Mouse (Mus musculus): ENCODE measurements around the gene Mvp. TPM values are rescaled to one million over a fixed set of nuclear protein-coding genes. Genes with fewer than 3 reads are reported as not detected.

Gene Mvp
- polyA plus RNA-seq, 1 experiment from 2014 or later = 13.1 TPM

DNA sequence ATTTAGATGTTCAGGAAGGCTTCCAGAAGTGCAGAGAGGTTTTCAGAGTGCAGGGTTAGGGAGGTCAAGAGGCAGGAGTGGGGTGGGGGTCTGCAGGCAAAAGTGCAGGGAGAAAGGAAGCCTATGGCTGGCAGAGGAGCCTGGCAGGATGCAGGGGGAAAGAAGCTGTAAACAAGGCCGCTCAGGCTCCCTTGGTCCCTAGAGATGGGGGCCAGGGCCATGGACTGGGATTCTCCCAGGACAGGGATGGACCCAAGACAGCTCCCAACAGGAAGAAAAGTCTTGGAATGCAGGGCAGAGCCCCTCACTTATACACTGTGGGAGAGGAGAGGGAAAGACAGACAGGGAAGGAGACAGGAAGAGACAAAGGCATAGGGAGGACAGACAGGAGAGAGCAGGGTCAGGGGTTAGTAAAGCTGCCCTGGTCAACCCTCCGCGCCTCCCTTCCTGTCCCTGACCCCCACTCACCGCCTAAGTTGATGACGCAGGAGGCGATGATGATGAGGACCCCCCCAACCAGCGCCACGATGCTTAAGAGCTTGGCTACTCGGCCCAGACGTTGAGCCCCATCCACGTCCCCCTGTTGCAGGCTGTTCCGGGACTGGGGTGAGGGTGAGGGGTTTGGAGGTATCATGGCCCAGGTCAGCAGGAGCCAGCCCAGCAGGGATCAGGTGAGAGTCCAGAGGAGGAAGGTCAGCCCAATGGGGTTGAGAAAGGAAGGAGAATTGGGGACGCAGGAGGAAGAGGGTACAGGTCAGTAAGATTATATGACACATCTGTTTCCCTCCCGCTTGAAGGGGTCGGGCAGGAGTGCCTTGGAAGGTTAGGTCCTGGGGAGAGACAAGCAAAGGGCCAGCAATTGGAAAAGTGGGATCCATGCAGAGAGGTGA is 4.2 kb upstream of the Mvp start:
- H3K9me3 ChIP-seq = no peaks in the 10 kb centered on the region
- peak overlapping the region; percentile 20; the same call in 1 of the 2 replicates for H3K9ac ChIP-seq
- peaks cover 34% of the 10 kb centered on the region for H3K36me3 ChIP-seq
- H3K4me3 ChIP-seq = peak overlapping the region; percentile 70
- H3K27me3 ChIP-seq = no peaks in the 10 kb centered on the region
- H3K4me2 ChIP-seq = peak overlapping the region; percentile 85
- peaks cover 85% of the 10 kb centered on the region for H3K4me1 ChIP-seq
- WGBS = 84% methylated on average over 15 of the region's 15 CpGs
- peak overlapping the region; percentile 97; the same call in 1 of the 2 replicates for H3K27ac ChIP-seq
- no peak for ATAC-seq (ENCODE audit: insufficient number of reproducible peaks, low FRiP score, low TSS enrichment, low read depth)

DNA sequence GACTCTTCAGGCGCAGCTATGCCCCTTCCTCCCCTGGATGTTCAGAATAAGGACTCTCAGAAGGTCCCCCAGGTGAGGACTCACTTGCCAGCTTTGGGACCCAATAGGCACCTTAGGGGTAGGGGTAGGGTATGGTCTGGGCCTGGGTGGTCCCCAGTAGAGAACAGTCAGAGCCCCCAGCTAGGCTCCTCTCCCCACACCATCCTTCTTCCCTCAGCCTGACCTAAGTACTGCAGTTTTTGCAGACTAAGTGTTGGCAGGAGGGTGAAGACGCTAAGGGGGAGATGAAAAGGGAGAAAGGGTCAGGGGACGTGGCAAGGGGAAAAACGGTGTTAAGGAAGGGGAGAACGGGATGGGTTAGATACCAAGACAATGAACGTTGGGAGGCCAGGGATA is 3.5 kb upstream of the Mvp start:
- Histone ChIP-seq H3K27ac (peak overlapping the region; percentile 97), H3K4me2 (peak overlapping the region; percentile 85), H3K4me1 (peaks cover 78% of the 10 kb centered on the region), H3K4me3 (peak overlapping the region; percentile 70), H3K9me3 (no peaks in the 10 kb centered on the region), H3K27me3 (no peaks in the 10 kb centered on the region), H3K9ac (peak overlapping the region; percentile 20; the same call in 1 of the 2 replicates), H3K36me3 (peaks cover 34% of the 10 kb centered on the region)
- WGBS = 51% methylated on average over 6 of the region's 6 CpGs
- no peak for ATAC-seq (ENCODE audit: insufficient number of reproducible peaks, low FRiP score, low TSS enrichment, low read depth)

DNA sequence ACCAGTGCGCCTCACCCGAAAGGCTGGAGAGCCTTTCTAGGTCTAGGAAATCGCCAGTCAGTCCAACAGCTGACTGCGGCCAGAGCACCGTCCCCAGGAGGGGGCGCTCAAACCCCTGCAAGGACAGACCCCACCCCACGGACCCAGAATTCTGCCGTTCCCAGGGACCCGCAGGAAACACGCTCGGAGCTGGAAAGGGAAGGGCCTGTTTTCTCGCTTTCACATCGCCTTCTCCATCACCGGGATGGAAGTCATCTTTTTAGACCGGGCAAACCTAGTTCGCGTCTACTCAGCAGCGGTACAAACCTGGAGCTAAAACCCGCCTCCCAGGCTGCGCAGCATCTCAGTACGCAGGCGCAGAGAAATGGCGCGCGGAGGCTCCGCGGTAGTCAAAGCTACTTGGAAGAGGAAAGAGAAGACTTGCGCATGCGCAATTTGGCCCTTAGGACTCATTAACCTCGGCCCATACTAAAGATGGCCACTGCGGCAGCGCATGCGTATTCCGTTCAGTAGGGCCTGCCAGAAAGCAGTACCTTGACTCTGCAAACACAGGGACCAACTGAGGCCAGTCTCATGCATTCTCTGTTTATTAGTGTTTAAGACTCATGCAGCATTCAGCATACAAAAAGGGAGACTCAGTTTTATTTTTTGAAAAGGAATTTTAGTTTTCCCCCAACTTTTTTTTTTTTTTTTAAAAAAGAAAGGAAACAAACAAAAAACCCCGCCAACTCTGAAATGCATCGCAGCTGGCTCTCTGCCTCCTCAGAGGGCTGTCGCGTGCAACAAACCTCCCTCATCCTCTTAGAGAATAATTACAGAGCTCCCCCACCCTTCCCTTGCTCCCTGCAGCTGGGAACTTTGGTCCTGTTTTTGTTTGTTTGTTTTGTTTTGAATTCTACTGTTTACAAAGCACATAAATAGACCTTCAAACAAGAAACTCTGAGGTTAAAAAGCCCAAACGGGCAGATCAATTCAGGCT is 2.8 kb upstream of the Mvp start, which contains the start of gene Pagr1a:
Gene Pagr1a, minus strand, starts transcription at position 382 of the 979 bp plus-strand sequence.
- Histone ChIP-seq H3K9me3 (no peaks in the 10 kb centered on the region), H3K27ac (peak within 1 kb of the TSS; percentile 97), H3K4me3 (peak within 1 kb of the TSS; percentile 70), H3K4me2 (peak within 1 kb of the TSS; percentile 86), H3K27me3 (no peaks in the 10 kb centered on the region), H3K4me1 (peaks cover 71% of the 10 kb centered on the region), H3K9ac (peak within 1 kb of the TSS; percentile 76), H3K36me3 (peaks cover 34% of the 10 kb centered on the region)
- 2% methylated on average over 39 of the region's 39 CpGs for WGBS
- peak; percentile 85 for ATAC-seq (ENCODE audit: insufficient number of reproducible peaks, low FRiP score, low TSS enrichment, low read depth)

DNA sequence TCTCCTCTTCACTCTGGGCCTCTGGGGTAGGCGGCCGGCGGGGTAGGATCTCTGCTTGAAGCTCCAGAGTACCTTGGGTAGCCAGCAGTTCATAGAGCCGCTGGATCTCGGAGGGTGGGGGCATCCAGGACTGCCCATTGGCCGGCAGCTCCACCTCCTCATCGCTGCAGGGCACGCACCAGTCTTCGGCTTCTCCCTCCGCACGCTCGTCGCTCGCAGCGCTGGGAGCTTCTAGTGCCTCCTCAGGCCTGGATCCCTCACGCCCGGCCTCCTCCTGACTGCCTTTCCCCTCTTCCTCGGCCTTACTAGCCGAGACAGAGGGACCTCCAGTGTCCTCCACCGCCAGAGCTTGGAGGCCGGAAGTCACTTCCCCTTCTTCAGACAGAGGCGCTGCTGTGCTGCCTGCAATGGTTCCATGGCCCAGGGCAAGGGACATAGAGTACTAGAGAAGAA is 2.1 kb upstream of the Mvp start:
- Histone ChIP-seq H3K9ac (peak overlapping the region; percentile 76), H3K27me3 (no peaks in the 10 kb centered on the region), H3K36me3 (peaks cover 34% of the 10 kb centered on the region), H3K4me3 (peak overlapping the region; percentile 70), H3K9me3 (no peaks in the 10 kb centered on the region), H3K4me2 (peak overlapping the region; percentile 86), H3K27ac (peak overlapping the region; percentile 97), H3K4me1 (peaks cover 65% of the 10 kb centered on the region)
- ATAC-seq (ENCODE audit: insufficient number of reproducible peaks, low FRiP score, low TSS enrichment, low read depth) = peak; percentile 21
- WGBS = 1% methylated on average over 22 of the region's 22 CpGs

DNA sequence TGATC is 1.9 kb upstream of the Mvp start, which contains the start of gene Pagr1b:
Gene Pagr1b, minus strand, starts transcription at position 4 of the 5 bp plus-strand sequence.
- Histone ChIP-seq H3K9me3 (no peaks in the 10 kb centered on the region), H3K36me3 (peaks cover 36% of the 10 kb centered on the region), H3K27me3 (no peaks in the 10 kb centered on the region), H3K4me2 (peak within 1 kb of the TSS; percentile 86), H3K4me3 (peak within 1 kb of the TSS; percentile 70), H3K27ac (peak within 1 kb of the TSS; percentile 97), H3K4me1 (peaks cover 63% of the 10 kb centered on the region), H3K9ac (peak within 1 kb of the TSS; percentile 76)
- ATAC-seq (ENCODE audit: insufficient number of reproducible peaks, low FRiP score, low TSS enrichment, low read depth) = no peak

DNA sequence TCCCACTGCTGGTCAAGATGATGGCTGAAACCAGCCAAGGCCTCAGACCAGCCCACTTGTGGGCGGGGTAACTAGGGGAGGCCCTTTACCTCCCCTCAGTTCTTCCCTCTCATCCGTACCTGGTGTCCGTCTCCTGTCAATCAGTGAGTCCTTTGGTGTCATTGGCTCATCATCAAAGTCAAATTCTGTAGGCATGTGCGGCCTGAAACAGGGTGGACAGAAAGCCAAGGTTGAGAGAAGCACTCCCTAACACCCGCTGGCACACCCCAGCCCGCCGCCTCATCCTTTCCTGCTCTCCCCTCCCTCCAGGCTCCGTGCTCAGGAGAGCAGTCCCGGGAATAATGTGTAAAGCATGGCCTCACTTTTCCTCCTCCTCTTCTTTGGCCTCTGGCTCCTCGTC is 1.7 kb upstream of the Mvp start:
- Histone ChIP-seq H3K9me3 (no peaks in the 10 kb centered on the region), H3K4me3 (peak overlapping the region; percentile 70), H3K4me2 (peak overlapping the region; percentile 86), H3K27me3 (no peaks in the 10 kb centered on the region), H3K9ac (peak overlapping the region; percentile 76), H3K27ac (peak overlapping the region; percentile 97), H3K36me3 (peaks cover 38% of the 10 kb centered on the region), H3K4me1 (peaks cover 61% of the 10 kb centered on the region)
- WGBS = under 1% methylated on average over 10 of the region's 10 CpGs
- no peak for ATAC-seq (ENCODE audit: insufficient number of reproducible peaks, low FRiP score, low TSS enrichment, low read depth)

DNA sequence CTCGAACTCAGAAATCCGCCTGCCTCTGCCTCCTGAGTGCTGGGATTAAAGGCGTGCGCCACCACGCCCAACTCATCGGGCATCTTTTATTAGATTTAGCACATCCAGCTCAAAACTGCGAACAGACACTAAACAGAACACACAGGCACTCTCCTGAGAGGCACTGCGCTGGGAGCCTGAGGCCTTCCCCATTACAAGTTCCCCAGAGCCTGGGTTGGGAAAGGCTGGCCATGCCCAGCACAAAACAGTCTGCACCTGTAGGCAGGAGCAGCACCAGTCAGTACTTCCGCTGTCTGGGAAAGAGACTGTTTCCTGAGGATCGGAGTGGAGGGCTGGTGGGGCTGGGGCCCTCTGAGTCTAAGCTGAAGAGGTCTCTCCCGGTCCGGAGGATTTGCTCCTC is 572 bp upstream of the Mvp start:
- Histone ChIP-seq H3K27me3 (no peaks in the 10 kb centered on the region), H3K27ac (no peak overlapping the region), H3K4me3 (no peak overlapping the region), H3K36me3 (peaks cover 42% of the 10 kb centered on the region), H3K9me3 (no peaks in the 10 kb centered on the region), H3K9ac (no peak overlapping the region), H3K4me1 (peaks cover 50% of the 10 kb centered on the region), H3K4me2 (no peak overlapping the region)
- ATAC-seq (ENCODE audit: insufficient number of reproducible peaks, low FRiP score, low TSS enrichment, low read depth) = no peak
- WGBS = 88% methylated on average over 12 of the region's 12 CpGs

DNA sequence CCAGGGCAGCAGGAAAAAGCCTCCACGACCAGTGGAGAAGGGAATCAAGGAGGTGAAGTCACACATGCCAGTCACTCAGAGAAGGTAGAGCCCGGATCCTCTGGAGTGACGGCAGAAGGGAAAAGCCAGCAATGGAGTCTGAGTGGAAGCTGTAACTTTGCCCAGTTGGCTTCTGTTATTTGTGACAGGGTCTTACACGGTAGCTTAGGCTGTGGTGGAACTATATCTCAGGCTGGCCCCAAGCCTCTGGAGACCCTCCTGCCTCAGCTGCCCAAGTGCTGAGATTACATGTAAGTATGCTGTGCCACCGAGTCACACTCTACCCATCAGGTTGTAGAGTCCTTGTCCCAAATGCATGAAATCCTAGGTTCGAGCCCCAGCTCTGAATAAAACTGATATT is 1.0 kb downstream of the Mvp start:
- WGBS = 95% methylated on average over 6 of the region's 6 CpGs

DNA sequence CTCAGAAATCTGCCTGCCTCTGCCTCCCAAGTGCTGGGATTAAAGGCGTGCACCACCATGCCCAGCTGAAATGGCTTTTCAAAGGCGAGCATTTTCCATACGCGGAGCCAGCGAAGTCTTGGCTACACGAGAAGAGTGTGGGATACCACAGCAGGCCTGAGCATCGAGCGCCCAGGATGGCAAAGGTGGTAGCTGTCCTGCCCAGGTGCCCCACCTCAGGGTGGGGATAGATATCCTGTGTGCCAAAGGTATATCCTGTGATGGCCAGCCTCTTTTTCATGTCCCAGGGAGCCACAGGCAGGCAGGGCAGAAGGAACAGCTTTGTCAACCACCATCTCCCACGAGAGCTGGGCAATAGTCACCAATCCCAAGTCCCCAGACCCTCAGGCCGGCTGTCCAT is 1.6 kb downstream of the Mvp start:
- no peaks in the 10 kb centered on the region for H3K27me3 ChIP-seq
- no peak overlapping the region for H3K4me3 ChIP-seq
- no peak overlapping the region for H3K9ac ChIP-seq
- H3K27ac ChIP-seq = no peak overlapping the region
- no peak for ATAC-seq (ENCODE audit: insufficient number of reproducible peaks, low FRiP score, low TSS enrichment, low read depth)
- WGBS = 93% methylated on average over 10 of the region's 10 CpGs
- peaks cover 42% of the 10 kb centered on the region for H3K36me3 ChIP-seq
- H3K9me3 ChIP-seq = no peaks in the 10 kb centered on the region
- peaks cover 38% of the 10 kb centered on the region for H3K4me1 ChIP-seq
- H3K4me2 ChIP-seq = no peak overlapping the region

More for the DNA sequence above, 1.0 kb downstream of the Mvp start:
- ATAC-seq (ENCODE audit: insufficient number of reproducible peaks, low FRiP score, low TSS enrichment, low read depth) = no peak
- no peak overlapping the region for H3K27ac ChIP-seq
- H3K36me3 ChIP-seq = peaks cover 42% of the 10 kb centered on the region
- H3K4me2 ChIP-seq = no peak overlapping the region
- H3K9me3 ChIP-seq = no peaks in the 10 kb centered on the region
- no peaks in the 10 kb centered on the region for H3K27me3 ChIP-seq
- H3K4me3 ChIP-seq = no peak overlapping the region
- no peak overlapping the region for H3K9ac ChIP-seq
- H3K4me1 ChIP-seq = peaks cover 42% of the 10 kb centered on the region

DNA sequence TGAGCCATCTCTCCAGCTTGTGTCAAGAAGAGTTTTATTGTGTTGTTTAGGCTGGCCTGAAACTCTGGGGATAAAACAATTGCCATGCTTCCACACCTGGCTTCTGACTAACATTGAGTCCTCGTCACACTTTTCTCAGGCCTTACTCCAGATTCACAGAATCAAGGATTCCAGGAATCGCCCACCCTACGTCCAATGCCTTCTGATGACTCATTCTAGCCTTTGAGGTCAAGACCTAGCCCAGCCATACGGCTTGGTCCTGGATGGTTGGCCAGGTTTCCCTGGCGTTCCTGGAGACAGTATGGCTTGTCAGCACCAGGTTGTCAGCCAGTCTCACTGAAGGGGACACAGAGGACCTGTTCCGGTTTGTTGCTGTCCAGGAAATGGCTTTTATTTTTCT is 2.0 kb downstream of the Mvp start:
- Histone ChIP-seq H3K9ac (no peak overlapping the region), H3K36me3 (peaks cover 42% of the 10 kb centered on the region), H3K27ac (no peak overlapping the region), H3K4me2 (no peak overlapping the region), H3K4me1 (peaks cover 34% of the 10 kb centered on the region), H3K4me3 (no peak overlapping the region), H3K27me3 (no peaks in the 10 kb centered on the region), H3K9me3 (no peaks in the 10 kb centered on the region)
- no peak for ATAC-seq (ENCODE audit: insufficient number of reproducible peaks, low FRiP score, low TSS enrichment, low read depth)
- WGBS = 89% methylated on average over 6 of the region's 6 CpGs

DNA sequence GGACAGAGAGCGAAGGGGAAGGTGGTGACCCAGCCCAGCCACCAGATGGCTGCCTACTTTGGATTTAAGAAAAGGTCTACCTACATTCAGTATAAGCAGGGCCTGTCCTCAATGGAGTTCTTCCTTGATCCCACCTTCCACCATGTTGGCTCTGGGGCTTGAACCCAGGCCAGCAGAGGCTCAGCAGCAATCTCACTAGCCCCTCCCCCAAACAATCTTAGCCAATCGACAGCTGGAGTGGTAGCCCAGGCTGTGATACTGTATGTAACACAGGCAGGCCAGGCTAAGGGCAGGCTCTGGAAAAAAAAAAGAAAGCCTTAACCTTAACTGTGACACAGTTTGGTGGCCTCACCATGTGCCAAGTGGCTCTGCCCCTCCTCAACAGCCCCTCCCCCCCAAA is 2.7 kb downstream of the Mvp start:
- H3K4me2 ChIP-seq = no peak overlapping the region
- H3K27ac ChIP-seq = no peak overlapping the region
- peaks cover 34% of the 10 kb centered on the region for H3K4me1 ChIP-seq
- H3K4me3 ChIP-seq = no peak overlapping the region
- H3K9ac ChIP-seq = no peak overlapping the region
- no peak for ATAC-seq (ENCODE audit: insufficient number of reproducible peaks, low FRiP score, low TSS enrichment, low read depth)
- 69% methylated on average over 2 of the region's 2 CpGs for WGBS
- H3K27me3 ChIP-seq = no peaks in the 10 kb centered on the region
- peaks cover 42% of the 10 kb centered on the region for H3K36me3 ChIP-seq
- no peaks in the 10 kb centered on the region for H3K9me3 ChIP-seq

DNA sequence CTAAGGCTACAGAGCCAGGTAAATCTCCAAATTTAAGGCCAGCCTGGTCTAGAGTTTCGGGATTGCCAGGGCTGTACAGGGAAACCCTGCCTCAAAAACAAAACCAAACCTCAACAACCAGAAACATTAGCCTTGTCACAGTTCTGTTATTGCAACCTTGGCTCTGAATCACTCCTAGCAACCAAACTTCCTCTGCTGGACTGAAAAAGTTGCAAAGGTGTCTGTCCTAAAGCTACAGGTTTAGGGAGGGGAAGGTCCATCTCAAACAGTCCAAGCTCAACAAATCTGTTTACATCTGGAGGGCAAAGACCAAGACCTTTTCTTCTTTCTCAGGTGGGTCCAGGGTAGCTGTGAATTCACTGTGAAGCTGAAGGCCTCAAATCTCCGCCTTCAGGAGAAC is 3.4 kb downstream of the Mvp start:
- ATAC-seq (ENCODE audit: insufficient number of reproducible peaks, low FRiP score, low TSS enrichment, low read depth) = no peak
- Histone ChIP-seq H3K4me2 (no peak overlapping the region), H3K27ac (no peak overlapping the region), H3K9ac (no peak overlapping the region), H3K27me3 (no peaks in the 10 kb centered on the region), H3K9me3 (no peaks in the 10 kb centered on the region), H3K4me3 (no peak overlapping the region), H3K4me1 (peaks cover 33% of the 10 kb centered on the region), H3K36me3 (peaks cover 42% of the 10 kb centered on the region)
- 89% methylated on average over 2 of the region's 2 CpGs for WGBS

Data from limb, embryonic 15.5 days (tissue).